Mouse (Mus musculus): ENCODE results near the gene Gm17631. TPM values are rescaled to one million over a fixed set of nuclear protein-coding genes. Genes with fewer than 3 reads are reported as not detected.
"Not testable (repeated sequence)": the region's sequence is repeated elsewhere in the genome, so short reads cannot be mapped to it uniquely, and the experiment has no call there.

Gm17631 gene
- total RNA-seq (2021), result not detected
- long read RNA-seq, experiment 1, result 0 reads
- long read RNA-seq, experiment 2, result 0 reads

DNA sequence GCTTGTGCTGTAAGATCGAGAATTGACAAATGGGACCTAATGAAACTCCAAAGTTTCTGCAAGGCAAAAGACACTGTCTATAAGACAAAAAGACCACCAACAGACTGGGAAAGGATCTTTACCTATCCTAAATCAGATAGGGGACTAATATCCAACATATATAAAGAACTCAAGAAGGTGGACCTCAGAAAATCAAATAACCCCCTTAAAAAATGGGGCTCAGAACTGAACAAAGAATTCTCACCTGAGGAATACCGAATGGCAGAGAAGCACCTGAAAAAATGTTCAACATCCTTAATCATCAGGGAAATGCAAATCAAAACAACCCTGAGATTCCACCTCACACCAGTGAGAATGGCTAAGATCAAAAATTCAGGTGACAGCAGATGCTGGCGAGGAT lies at the start of gene Gm17631:
Gene Gm17631 (plus strand): TSS at position 301 of the 400 bp plus-strand sequence.
- DNase-seq (ENCODE audit: low spot score in 2 of 2), result not testable (repeated sequence)

DNA sequence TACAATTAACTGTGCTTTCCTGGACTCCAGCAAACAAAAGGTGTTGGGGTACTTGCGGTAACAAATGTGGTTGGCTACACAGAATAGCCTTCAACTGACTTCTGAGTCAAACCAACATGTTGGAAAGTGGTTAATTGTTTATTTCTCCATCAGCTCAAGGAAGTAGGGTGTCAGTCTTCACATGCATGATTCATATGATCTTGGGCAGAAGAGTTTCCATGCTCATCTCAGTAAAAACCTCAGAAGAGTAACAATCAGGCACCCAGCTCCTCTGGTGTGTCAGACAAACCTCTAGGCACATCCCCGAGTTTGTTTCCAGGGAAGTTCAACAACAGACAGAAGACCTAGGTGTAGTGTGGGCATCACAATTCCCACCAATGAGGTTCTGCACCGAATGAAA lies 44.7 kb upstream of the Gm17631 start:
- DNase-seq (ENCODE audit: low spot score in 2 of 2), result no peak

DNA sequence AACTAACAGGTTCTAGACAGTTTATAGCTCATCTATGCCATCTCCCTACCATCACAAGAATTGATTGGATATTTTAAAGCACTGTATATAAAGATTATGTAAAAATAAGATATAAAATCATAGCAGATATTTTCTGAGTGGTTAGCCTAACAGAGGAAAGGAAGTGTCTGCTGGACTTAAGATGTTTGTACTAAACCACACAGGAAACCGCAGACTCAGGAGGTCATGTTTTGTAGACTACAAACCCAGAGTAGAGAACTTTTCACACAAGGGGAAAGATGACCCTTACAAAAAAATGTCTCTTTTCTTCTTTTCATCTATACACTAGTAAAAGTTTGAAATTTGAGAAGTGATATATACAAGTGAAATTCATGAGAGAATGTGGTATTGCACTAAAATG lies 38.4 kb upstream of the Gm17631 start:
- DNase-seq (ENCODE audit: low spot score in 2 of 2), result no peak

DNA sequence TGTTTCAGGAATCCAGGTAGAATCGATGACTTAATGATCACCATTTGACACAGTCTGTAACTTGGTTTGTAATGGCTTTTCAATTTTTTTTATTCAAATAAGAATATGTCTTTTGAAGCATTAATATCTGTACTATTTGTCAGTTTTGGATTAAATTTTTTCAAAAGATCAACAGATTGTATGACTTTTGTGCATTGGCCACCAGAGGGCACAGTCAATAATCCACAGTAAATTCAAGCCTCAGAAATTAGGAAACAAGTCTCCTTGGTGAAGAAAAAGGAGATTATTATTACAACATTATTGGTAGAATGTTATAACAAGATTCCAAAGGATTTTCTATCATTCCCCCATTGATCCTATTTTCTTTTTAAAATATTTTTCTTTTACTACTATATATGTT lies 36.9 kb upstream of the Gm17631 start:
- no peak for DNase-seq (ENCODE audit: low spot score in 2 of 2)

DNA sequence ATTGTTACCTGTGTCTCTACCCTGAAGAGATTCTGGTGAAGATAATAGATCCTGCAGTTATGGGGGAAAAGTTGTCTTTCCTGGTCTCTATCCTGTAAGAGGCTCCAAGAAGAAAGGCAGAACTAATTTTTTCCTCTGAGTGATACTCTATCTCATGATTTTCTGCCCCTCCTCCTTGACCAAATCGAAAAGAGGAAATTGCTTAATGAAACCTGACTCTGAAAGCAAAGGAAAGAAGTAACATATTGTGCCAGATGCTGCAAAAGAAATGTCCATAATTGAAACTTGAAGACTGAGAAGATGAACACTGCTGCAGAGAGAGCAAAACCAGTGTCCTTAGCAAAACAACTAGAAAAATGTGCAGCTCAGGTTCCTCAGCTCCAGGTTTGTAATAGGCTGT lies 14.1 kb downstream of the Gm17631 start, which contains the start of gene Klra17:
Gene Klra17 (minus strand): TSS at position 124 of the 400 bp plus-strand sequence.
- no peak for DNase-seq (ENCODE audit: low spot score in 2 of 2)

DNA sequence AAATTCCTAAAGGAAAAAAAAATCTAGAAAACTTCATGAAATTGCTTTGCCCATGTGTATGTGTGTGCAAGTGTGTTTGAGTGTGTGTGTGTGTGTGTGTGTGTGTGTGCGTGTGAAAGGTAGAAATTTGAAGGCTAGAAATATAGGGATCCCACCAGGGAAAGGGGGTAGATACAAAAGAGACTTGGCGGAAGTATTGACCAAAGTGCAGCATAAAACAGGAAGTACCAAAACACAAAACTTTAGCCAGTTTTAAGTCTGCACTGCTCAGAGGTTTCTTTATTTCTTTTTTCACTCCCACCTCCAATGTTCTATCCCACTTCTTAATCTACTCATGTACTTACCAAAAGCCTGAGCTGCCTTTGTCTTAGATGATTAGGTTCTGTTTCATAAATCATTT lies 20.1 kb downstream of the Gm17631 start:
- no peak for DNase-seq (ENCODE audit: low spot score in 2 of 2)

Other genes with a start within 250 kb of the Gm17631 start
- gene Klrk1, start 238.8 kb upstream of the Gm17631 start, total RNA-seq (2021), result not detected
- not detected for gene Klrc3, start 219.3 kb upstream of the Gm17631 start, total RNA-seq (2021)
- gene Klrc2, start 202.0 kb upstream of the Gm17631 start, total RNA-seq (2021), result not detected
- gene Klrc1, start 183.7 kb upstream of the Gm17631 start, total RNA-seq (2021), result not detected
- not detected for gene Klri1, start 145.5 kb upstream of the Gm17631 start, total RNA-seq (2021)
- not detected for gene Klri2, start 122.2 kb upstream of the Gm17631 start, total RNA-seq (2021)
- gene Gm156, start 78.4 kb upstream of the Gm17631 start, total RNA-seq (2021), result not detected
- gene Klra17, start 14.0 kb downstream of the Gm17631 start, total RNA-seq (2021), result not detected
- not detected for gene Klra5, start 55.0 kb downstream of the Gm17631 start, total RNA-seq (2021)
- not detected for gene Klra6, start 164.3 kb downstream of the Gm17631 start, total RNA-seq (2021)
- gene Klra4, start 204.6 kb downstream of the Gm17631 start, total RNA-seq (2021), result not detected